ENCODE assay signal across 28 mouse cellular contexts in the genomic region with DNA sequence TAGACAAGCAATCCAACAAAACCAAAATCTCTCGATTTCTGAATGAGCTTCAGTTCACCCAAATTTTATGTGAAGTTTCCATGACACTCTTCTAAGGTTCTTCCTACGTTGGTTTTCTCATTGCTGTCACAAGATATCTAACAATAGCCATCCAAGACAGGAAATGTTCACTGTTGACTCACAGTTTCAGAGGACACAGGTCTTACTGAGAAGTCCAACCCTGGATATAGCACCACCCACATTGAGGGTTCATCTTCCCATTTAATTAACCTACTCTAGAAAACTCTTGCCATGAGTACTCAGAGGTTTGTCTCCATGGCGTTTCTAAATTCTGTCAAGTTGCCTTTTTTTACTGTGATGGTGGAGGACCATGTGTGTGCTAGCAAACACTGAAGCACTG.
"Had no signal": no experiment of that assay in that cellular context is flagged by ENCODE, and none has a peak within 500 bp of the region (broad histone marks: within the 10 kb centered on the region; RNA-seq: fewer than 3 reads in every experiment).

No protein-coding gene starts in this region.

- H3K4me1 ChIP-seq: embryonic facial prominence, embryonic 10.5 days; embryonic facial prominence, embryonic 12.5 days; embryonic facial prominence, embryonic 13.5 days; embryonic facial prominence, embryonic 15.5 days; forebrain, embryonic 10.5 days; forebrain, embryonic 12.5 days; forebrain, embryonic 13.5 days; forebrain, embryonic 15.5 days had no signal

- H3K4me3 ChIP-seq: embryonic facial prominence, embryonic 10.5 days; embryonic facial prominence, embryonic 12.5 days; embryonic facial prominence, embryonic 13.5 days; embryonic facial prominence, embryonic 15.5 days; erythroblast, embryonic 14.5 days; forebrain, embryonic 10.5 days; forebrain, embryonic 12.5 days; forebrain, embryonic 13.5 days; forebrain, embryonic 15.5 days; gastrocnemius, adult 2 months; heart, adult 2 months had no signal

- H3K27ac ChIP-seq: embryonic facial prominence, embryonic 10.5 days; embryonic facial prominence, embryonic 12.5 days; embryonic facial prominence, embryonic 13.5 days; embryonic facial prominence, embryonic 15.5 days; forebrain, embryonic 10.5 days; forebrain, embryonic 12.5 days; forebrain, embryonic 13.5 days; forebrain, embryonic 15.5 days; gastrocnemius, adult 2 months; heart, adult 2 months had no signal

- H3K4me2 ChIP-seq: embryonic facial prominence, embryonic 12.5 days; embryonic facial prominence, embryonic 13.5 days; embryonic facial prominence, embryonic 15.5 days; forebrain, embryonic 12.5 days; forebrain, embryonic 13.5 days; forebrain, embryonic 15.5 days had no signal

- H3K27me3 ChIP-seq: embryonic facial prominence, embryonic 12.5 days; embryonic facial prominence, embryonic 13.5 days; embryonic facial prominence, embryonic 15.5 days; forebrain, embryonic 12.5 days; forebrain, embryonic 13.5 days; forebrain, embryonic 15.5 days had no signal

- ATAC-seq: forebrain, embryonic 13.5 days; forebrain, embryonic 14.5 days; forebrain, embryonic 15.5 days; forebrain, embryonic 16.5 days; forebrain, postnatal 0 days had no signal

- DNase-seq: cerebellum, adult 8-10 months; cerebellum, adult 9-10 months; cerebellum, adult 9-11 months; cerebellum, postnatal 10 days; cerebellum, postnatal 14 days; cerebellum, postnatal 25 days; cerebellum, postnatal 36 days; embryo, embryonic 11 days; forebrain, postnatal 0 days; gastrocnemius, adult 2 months; gastrocnemius, postnatal 10 days; gastrocnemius, postnatal 14 days; gastrocnemius, postnatal 25 days; gastrocnemius, postnatal 36 days; heart, adult 11 months; heart, adult 18-20 months; heart, adult 2 months had no signal

- H3K36me3 ChIP-seq: embryonic facial prominence, embryonic 10.5 days; embryonic facial prominence, embryonic 12.5 days; embryonic facial prominence, embryonic 13.5 days; embryonic facial prominence, embryonic 15.5 days; forebrain, embryonic 10.5 days; forebrain, embryonic 12.5 days; forebrain, embryonic 15.5 days had no signal

- H3K9me3 ChIP-seq: embryonic facial prominence, embryonic 10.5 days; embryonic facial prominence, embryonic 12.5 days; embryonic facial prominence, embryonic 13.5 days; embryonic facial prominence, embryonic 15.5 days; forebrain, embryonic 10.5 days; forebrain, embryonic 12.5 days; forebrain, embryonic 13.5 days; forebrain, embryonic 15.5 days had no signal

- H3K9ac ChIP-seq: embryonic facial prominence, embryonic 12.5 days; embryonic facial prominence, embryonic 13.5 days; embryonic facial prominence, embryonic 15.5 days; forebrain, embryonic 12.5 days; forebrain, embryonic 13.5 days; forebrain, embryonic 15.5 days; forebrain, postnatal 0 days had no signal
